Mouse (Mus musculus) heart, postnatal 4 days (tissue): Measurements from ENCODE around the gene Brpf3. TPM values are rescaled to one million over a fixed set of nuclear protein-coding genes. Genes with fewer than 3 reads are reported as not detected.
"Not testable (repeated sequence)": the region's sequence is repeated elsewhere in the genome, so short reads cannot be mapped to it uniquely, and the experiment has no call there.

Experiments used
- DNase-seq: peaks from one replicate; pipeline ENCODE4 v3.0.0; 2021
- total RNA-seq, 2 experiments: library from RNA; stranded (reverse); gene quantifications; 2 replicates each; pipeline ENCODE4 v1.2.3; 2021

Gene Brpf3
- total RNA-seq, 2 experiments from 2014 or later = 22.8 to 25.9 TPM

DNA sequence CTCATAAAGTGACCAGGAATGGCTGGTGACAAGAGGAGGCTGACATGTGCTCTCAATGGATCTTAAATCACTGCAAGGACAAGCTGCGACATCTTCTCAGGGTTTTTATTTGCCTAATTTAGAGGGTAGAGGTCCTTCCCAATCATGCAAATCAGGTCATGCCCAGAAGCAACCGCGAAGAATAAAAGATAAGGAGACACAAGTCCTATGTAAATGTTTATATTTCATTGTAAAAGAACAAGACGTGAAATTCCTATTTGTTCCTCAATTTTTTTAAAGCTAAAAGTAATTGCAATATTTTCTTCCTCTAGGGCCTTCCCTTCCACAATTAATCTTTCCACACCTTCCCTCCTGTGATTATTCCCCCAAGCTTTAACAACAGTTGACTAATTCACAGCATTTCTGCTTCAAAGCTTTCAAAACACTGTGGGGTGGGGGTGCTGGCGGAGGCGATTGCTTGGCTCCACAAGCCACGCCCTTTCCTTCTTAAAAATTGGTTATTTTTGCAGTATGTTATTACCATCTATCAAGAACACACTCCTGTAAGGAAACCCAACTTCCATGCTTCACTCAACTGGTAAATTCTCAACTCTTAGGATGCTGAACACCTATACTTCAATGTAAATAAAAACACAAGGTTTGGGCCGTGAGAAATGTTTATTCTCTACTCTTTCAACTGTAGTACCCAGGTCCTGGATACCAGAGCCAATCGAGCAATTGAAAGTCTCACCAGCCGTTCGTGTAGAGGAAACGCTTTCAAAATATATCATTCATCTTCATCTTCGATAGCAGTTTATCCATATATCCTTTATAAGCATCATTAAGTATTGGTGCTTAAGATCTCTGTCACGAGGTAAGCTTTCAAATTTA lies 1.4 kb upstream of the Brpf3 start:
- DNase-seq = no peak

DNA sequence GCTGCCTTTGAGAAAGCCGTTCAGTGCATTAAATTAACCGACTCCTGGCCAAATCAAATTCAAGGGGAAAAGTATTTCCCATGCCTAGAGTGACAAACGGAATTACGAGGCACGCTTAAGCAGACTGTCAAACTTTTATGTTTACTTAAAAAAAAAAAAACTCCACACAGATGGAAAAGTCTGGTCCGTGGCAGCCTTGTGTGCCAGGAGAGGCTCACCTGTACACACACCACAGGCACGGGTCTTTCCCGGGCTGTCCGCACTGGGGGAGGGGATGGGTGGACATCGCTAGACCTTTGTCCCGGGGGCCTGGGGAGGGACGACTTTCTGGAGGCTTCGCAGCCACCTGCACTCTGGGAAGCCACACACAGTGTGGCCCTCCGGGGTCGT lies 614 bp upstream of the Brpf3 start:
- no peak for DNase-seq

- DNase-seq = peak; percentile 100
These were observed 650 bp downstream of the Brpf3 start for GRCm38 (mm10) chr17:28801474-28802005.

DNA sequence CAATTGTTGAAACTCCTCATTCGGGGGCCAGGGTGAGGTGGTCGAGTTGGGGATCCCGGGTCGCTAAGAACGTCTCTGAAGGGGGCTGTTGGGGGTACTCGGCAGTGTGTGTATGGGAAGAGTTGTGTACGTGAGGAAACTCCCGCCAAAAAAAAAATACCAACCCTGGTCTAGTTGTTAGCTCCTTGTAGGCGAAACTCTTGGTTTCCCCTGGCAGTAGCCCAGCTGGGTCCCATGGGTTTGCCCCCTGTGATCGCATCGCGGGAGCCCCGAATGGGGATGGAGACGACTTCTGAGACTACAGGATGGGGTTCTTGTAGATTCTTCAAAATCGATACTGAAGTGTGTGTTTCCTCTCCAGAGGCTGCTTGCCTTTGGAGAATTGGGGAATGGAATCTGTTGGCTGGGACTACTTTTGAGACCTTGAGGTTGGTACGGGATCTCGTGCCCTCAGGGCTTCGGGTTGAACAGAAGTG lies 1.2 kb downstream of the Brpf3 start:
- DNase-seq = no peak

GRCm38 (mm10) chr17:28803316-28803715 lies 2.4 kb downstream of the Brpf3 start:
- DNase-seq = no peak

- no peak for DNase-seq
These were observed 4.1 kb downstream of the Brpf3 start for GRCm38 (mm10) chr17:28804973-28805372.

GRCm38 (mm10) chr17:28806770-28807169 lies 5.9 kb downstream of the Brpf3 start:
- DNase-seq = no peak

- no peak for DNase-seq
These were observed 7.8 kb downstream of the Brpf3 start for GRCm38 (mm10) chr17:28808714-28809113.

GRCm38 (mm10) chr17:28809175-28809831 lies 8.4 kb downstream of the Brpf3 start:
- no peak for DNase-seq

DNA sequence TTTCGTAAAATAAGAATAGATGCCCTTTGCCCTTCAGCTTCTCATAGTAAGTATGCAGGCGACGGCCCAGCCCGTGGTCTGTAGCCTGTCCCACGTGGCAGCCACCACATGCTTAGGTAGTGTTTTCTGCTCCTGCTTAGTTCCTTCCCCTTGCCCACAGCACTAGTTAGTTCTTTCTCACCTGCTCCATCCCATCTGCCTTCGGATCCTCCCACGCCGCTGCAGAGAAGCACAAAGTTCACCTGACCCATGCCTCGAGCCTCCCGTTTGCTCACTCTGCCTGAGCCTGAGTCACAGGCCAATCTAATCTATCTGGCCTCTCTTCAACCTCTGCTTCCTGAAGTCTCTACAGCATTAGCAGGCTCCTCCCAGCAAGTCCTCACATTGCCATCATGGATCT lies 11.5 kb downstream of the Brpf3 start:
- DNase-seq = no peak

GRCm38 (mm10) chr17:28814529-28815097 lies 13.7 kb downstream of the Brpf3 start:
- DNase-seq = no peak

GRCm38 (mm10) chr17:28815384-28816004 lies 14.6 kb downstream of the Brpf3 start:
- no peak for DNase-seq

DNA sequence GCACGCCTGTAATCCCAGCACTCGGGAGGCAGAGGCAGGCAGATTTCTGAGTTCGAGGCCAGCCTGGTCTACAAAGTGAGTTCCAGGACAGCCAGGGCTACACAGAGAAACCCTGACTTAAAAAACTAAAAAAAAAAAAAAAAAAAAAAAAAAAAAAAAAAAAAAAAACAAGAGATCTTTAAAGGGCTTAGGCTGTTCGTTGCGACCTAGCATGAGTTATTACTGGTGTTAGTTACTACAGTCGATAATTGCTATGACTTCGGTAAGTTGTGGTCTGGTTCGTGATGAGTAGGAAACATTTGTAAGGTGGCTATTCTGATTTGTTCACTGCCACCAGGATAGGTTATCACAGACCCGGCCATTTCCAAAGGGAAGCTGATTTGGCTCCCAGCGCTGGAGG lies 15.4 kb downstream of the Brpf3 start:
- DNase-seq = not testable (repeated sequence)

DNA sequence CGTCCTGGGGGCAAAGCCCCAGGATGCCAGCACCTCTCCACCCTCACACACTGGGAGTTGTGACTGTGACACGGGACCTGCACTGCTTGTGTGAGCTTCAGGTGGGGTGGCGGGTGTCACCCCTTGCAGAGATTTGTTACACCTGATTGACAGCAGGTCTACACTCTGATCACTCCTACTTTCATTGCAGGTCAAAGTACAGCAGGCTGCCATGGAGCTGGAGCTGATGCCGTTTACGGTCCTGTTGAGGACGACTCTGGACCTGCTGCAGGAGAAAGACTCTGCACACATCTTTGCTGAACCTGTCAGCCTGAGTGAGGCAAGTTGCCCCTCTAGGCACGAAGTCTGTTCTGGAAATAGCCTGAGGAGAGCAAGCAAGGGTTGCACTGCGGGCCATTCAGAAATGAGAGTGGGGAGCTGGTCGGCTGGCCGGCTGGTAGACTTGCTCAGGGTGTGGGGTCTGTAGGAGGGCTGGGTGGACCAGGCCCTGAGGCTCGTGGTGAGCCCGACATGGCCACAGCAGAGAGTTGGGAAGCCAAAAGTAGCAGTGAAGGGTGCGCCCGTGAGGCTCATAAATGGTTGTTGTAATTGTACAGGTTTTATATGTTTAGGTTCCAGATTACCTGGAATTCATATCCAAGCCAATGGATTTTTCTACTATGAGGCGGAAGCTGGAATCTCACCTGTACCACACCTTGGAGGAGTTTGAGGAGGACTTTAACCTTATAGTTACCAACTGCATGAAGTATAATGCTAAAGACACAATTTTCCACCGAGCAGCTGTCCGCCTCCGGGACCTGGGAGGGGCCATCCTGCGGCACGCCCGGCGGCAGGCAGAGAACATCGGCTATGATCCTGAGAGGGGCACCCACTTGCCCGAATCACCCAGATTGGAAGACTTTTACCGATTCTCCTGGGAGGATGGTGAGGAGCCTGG lies 16.3 kb downstream of the Brpf3 start:
- DNase-seq = no peak

GRCm38 (mm10) chr17:28820189-28820588 lies 19.3 kb downstream of the Brpf3 start:
- DNase-seq = no peak

- no peak for DNase-seq
These were observed 22.3 kb downstream of the Brpf3 start for GRCm38 (mm10) chr17:28823004-28823745.

DNA sequence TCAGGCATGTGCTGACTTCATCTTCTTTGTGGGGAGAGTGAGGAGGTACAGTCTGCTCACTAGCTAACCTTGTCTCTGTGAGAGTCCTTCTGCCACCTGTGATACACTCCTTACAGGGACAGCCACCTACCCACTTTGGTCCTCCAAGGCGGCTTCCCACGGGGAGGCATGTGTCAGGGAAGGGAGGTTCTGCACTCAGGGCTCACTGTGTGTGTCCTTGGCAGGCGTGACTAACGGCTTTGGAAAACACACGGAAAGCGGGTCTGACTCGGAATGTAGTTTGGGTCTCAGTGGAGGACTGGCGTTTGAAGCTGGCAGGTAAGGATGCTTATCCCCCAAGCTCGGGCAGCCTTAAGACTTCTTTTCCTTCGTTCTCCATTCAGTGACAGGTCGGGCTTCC lies 22.9 kb downstream of the Brpf3 start:
- DNase-seq = no peak

GRCm38 (mm10) chr17:28824896-28825295 lies 24.0 kb downstream of the Brpf3 start:
- DNase-seq = no peak

GRCm38 (mm10) chr17:28825359-28826041 lies 24.6 kb downstream of the Brpf3 start:
- no peak for DNase-seq

- no peak for DNase-seq
These were observed 26.9 kb downstream of the Brpf3 start for GRCm38 (mm10) chr17:28827665-28828231.
